Mouse (Mus musculus) kidney, embryonic 15.5 days (tissue): ENCODE data around the gene Lysmd1. TPM values are rescaled to one million over a fixed set of nuclear protein-coding genes. Genes with fewer than 3 reads are reported as not detected.
A peak's percentile ranks its signal among the peaks of the same experiment; 100 is the strongest.
"Not testable (repeated sequence)": the region's sequence is repeated elsewhere in the genome, so short reads cannot be mapped to it uniquely, and the experiment has no call there.

ENCODE experiments used
- ATAC-seq: fragments of 200-750 bp; cut with Nextera tagmentation; replicated peaks from 2 replicates; pipeline ENCODE4 v1.8.0; 2017; ENCODE audit warnings: moderate TSS enrichment; ENCODE audit not compliant: low FRiP score
- H3K27ac ChIP-seq: fragments of 300-500 bp; sonication (generic); 2 replicates; pipeline ENCODE4 v1.5.1; 2015; ENCODE audit warnings: mild to moderate bottlenecking, inconsistent platforms
- H3K27me3 ChIP-seq: fragments of 300-500 bp; sonication (generic); 2 replicates; pipeline ENCODE4 v1.6.1; 2015; ENCODE audit warnings: inconsistent platforms
- H3K36me3 ChIP-seq: fragments of 300-500 bp; sonication (generic); 2 replicates; pipeline ENCODE4 v1.6.1; 2015; ENCODE audit warnings: inconsistent platforms
- H3K4me1 ChIP-seq: fragments of 300-500 bp; sonication (generic); 2 replicates; pipeline ENCODE4 v1.6.1; 2015; ENCODE audit warnings: inconsistent platforms
- H3K4me2 ChIP-seq: fragments of 300-500 bp; sonication (generic); 2 replicates; pipeline ENCODE4 v1.6.1; 2015; ENCODE audit warnings: moderate library complexity, mild to moderate bottlenecking, inconsistent platforms
- H3K4me3 ChIP-seq: fragments of 300-500 bp; sonication (generic); replicated peaks from 2 replicates; pipeline ENCODE4 v1.5.1; 2015; ENCODE audit warnings: mild to moderate bottlenecking, inconsistent platforms
- H3K9ac ChIP-seq: fragments of 300-500 bp; sonication (generic); 2 replicates; pipeline ENCODE4 v1.6.1; 2015; ENCODE audit warnings: mild to moderate bottlenecking, inconsistent platforms
- H3K9me3 ChIP-seq: fragments of 300-500 bp; sonication (generic); replicated peaks from 2 replicates; pipeline ENCODE4 v1.6.1; 2016; ENCODE audit warnings: inconsistent platforms
- WGBS: fragments of 180-500 bp; shearing (Covaris S2); methylation state at CpG from one replicate; pipeline ENCODE4 v1.1.7; 2015; ENCODE audit warnings: mixed read lengths; 5-methylcytosine and 5-hydroxymethylcytosine counted together
- polyA plus RNA-seq: library from polyadenylated mRNA; unstranded; fragments of >200 nt; fragmentation: Nextera tagmentation; extraction: Ambion mirVana; gene quantifications from 2 replicates; pipeline ENCODE4 v1.2.1, GENCODE M21; 2015

The Lysmd1 gene
- 14.5 and 15.5 TPM in 2 replicates for polyA plus RNA-seq

- 0% methylated on average over 20 of the region's 20 CpGs for WGBS
Observed at GRCm38 (mm10) chr3:95133680-95134101, at the start of gene Lysmd1, which contains the start of gene Scnm1. TSS of gene Lysmd1 (plus strand) at chr3:95134088. TSS of gene Scnm1 (minus strand) at chr3:95134011.

GRCm38 (mm10) chr3:95088071-95088470 lies 45.8 kb upstream of the Lysmd1 start:
- Histone ChIP-seq H3K27me3 (no peaks in the 10 kb centered on the region), H3K9ac (no peak overlapping the region), H3K4me3 (no peak overlapping the region), H3K4me1 (0 out of 2 replicates have a peak, but pooled peaks cover 7% of the 10 kb centered on the region), H3K4me2 (no peak overlapping the region), H3K36me3 (no peaks in the 10 kb centered on the region; the same call in 1 of the 2 replicates), H3K9me3 (no peaks in the 10 kb centered on the region), H3K27ac (no peak overlapping the region)
- 96% methylated on average over 1 of the region's 1 CpGs for WGBS
- ATAC-seq = no peak

More at GRCm38 (mm10) chr3:95133680-95134101, at the start of gene Lysmd1, which contains the start of gene Scnm1:
- H3K36me3 ChIP-seq = peaks cover 17% of the 10 kb centered on the region
- ATAC-seq = peak; percentile 88
- peak within 1 kb of the TSS; percentile 73 for H3K4me2 ChIP-seq
- H3K9me3 ChIP-seq = no peaks in the 10 kb centered on the region
- peaks cover 43% of the 10 kb centered on the region for H3K4me1 ChIP-seq
- H3K27me3 ChIP-seq = no peaks in the 10 kb centered on the region
- peak within 1 kb of the TSS; percentile 56 for H3K4me3 ChIP-seq
- H3K9ac ChIP-seq = peak within 1 kb of the TSS; percentile 65
- peak within 1 kb of the TSS; percentile 29 for H3K27ac ChIP-seq

GRCm38 (mm10) chr3:95100854-95101253 lies 33.0 kb upstream of the Lysmd1 start:
- peaks cover 36% of the 10 kb centered on the region for H3K36me3 ChIP-seq
- 19% methylated on average over 2 of the region's 2 CpGs for WGBS
- no peak overlapping the region for H3K4me2 ChIP-seq
- H3K27me3 ChIP-seq = no peaks in the 10 kb centered on the region
- no peak overlapping the region for H3K27ac ChIP-seq
- peaks cover 10% of the 10 kb centered on the region for H3K4me1 ChIP-seq
- no peaks in the 10 kb centered on the region for H3K9me3 ChIP-seq
- no peak overlapping the region for H3K9ac ChIP-seq
- no peak for ATAC-seq
- no peak overlapping the region for H3K4me3 ChIP-seq

- H3K9ac ChIP-seq = peak overlapping the region; percentile 75
- no peaks in the 10 kb centered on the region for H3K27me3 ChIP-seq
- H3K36me3 ChIP-seq = peaks cover 24% of the 10 kb centered on the region; the same call in 1 of the 2 replicates
- no peak for ATAC-seq
- peak overlapping the region; percentile 57 for H3K4me3 ChIP-seq
- peak overlapping the region; percentile 32; the same call in 1 of the 2 replicates for H3K27ac ChIP-seq
- peak overlapping the region; percentile 66 for H3K4me2 ChIP-seq
- H3K9me3 ChIP-seq = no peaks in the 10 kb centered on the region
- 53% methylated on average over 4 of the region's 4 CpGs for WGBS
- H3K4me1 ChIP-seq = peaks cover 10% of the 10 kb centered on the region
Observed at GRCm38 (mm10) chr3:95105121-95105520, 28.8 kb upstream of the Lysmd1 start.

GRCm38 (mm10) chr3:95105586-95106337 lies 28.1 kb upstream of the Lysmd1 start:
- Histone ChIP-seq H3K27me3 (no peaks in the 10 kb centered on the region), H3K27ac (peak overlapping the region; percentile 78), H3K9me3 (no peaks in the 10 kb centered on the region), H3K4me1 (peaks cover 14% of the 10 kb centered on the region), H3K36me3 (peaks cover 23% of the 10 kb centered on the region; the same call in 1 of the 2 replicates), H3K4me3 (peak overlapping the region; percentile 57), H3K9ac (peak overlapping the region; percentile 75), H3K4me2 (peak overlapping the region; percentile 66)
- ATAC-seq = no peak; the same call in 1 of the 2 replicates
- under 1% methylated on average over 16 of the region's 16 CpGs for WGBS

- H3K36me3 ChIP-seq = peaks cover 16% of the 10 kb centered on the region; the same call in 1 of the 2 replicates
- ATAC-seq = peak; percentile 91
- under 1% methylated on average over 51 of the region's 51 CpGs for WGBS
Observed at GRCm38 (mm10) chr3:95106338-95107117, 27.4 kb upstream of the Lysmd1 start, which contains the start of gene Pip5k1a. TSS of gene Pip5k1a (minus strand) at chr3:95106930.

GRCm38 (mm10) chr3:95107308-95107707 lies 26.6 kb upstream of the Lysmd1 start:
- H3K9ac ChIP-seq, H3K27ac ChIP-seq: not testable (repeated sequence)

More at GRCm38 (mm10) chr3:95106338-95107117, 27.4 kb upstream of the Lysmd1 start, which contains the start of gene Pip5k1a:
- no peaks in the 10 kb centered on the region for H3K27me3 ChIP-seq
- H3K9me3 ChIP-seq = no peaks in the 10 kb centered on the region
- peak within 1 kb of the TSS; percentile 66 for H3K4me2 ChIP-seq
- H3K9ac ChIP-seq = peak within 1 kb of the TSS; percentile 75
- H3K27ac ChIP-seq = peak within 1 kb of the TSS; percentile 78
- H3K4me1 ChIP-seq = peaks cover 14% of the 10 kb centered on the region
- H3K4me3 ChIP-seq = peak within 1 kb of the TSS; percentile 57

GRCm38 (mm10) chr3:95107898-95108297 lies 26.0 kb upstream of the Lysmd1 start:
- peaks cover 5% of the 10 kb centered on the region; the same call in 1 of the 2 replicates for H3K36me3 ChIP-seq
- WGBS = 74% methylated on average over 2 of the region's 2 CpGs
- no peak overlapping the region for H3K27ac ChIP-seq
- no peak overlapping the region for H3K4me3 ChIP-seq
- ATAC-seq = no peak
- H3K9me3 ChIP-seq = no peaks in the 10 kb centered on the region
- no peak overlapping the region for H3K4me2 ChIP-seq
- H3K9ac ChIP-seq = no peak overlapping the region
- H3K27me3 ChIP-seq = no peaks in the 10 kb centered on the region
- H3K4me1 ChIP-seq = peaks cover 25% of the 10 kb centered on the region

More at GRCm38 (mm10) chr3:95107308-95107707, 26.6 kb upstream of the Lysmd1 start:
- peaks cover 19% of the 10 kb centered on the region for H3K4me1 ChIP-seq
- not testable (repeated sequence) for H3K36me3 ChIP-seq, ATAC-seq, H3K27me3 ChIP-seq, H3K9me3 ChIP-seq
- H3K4me2 ChIP-seq = peak overlapping the region; percentile 62
- H3K4me3 ChIP-seq = peak overlapping the region; percentile 57

- peak; percentile 73 for ATAC-seq
- peak within 1 kb of the TSS; percentile 99 for H3K27ac ChIP-seq
- H3K4me2 ChIP-seq = peak within 1 kb of the TSS; percentile 60
- H3K36me3 ChIP-seq = peaks cover 24% of the 10 kb centered on the region
- no peaks in the 10 kb centered on the region for H3K27me3 ChIP-seq
- H3K9ac ChIP-seq = peak within 1 kb of the TSS; percentile 83
- H3K4me3 ChIP-seq = peak within 1 kb of the TSS; percentile 84
- 1% methylated on average over 54 of the region's 54 CpGs for WGBS
- peaks cover 15% of the 10 kb centered on the region for H3K4me1 ChIP-seq
- H3K9me3 ChIP-seq = no peaks in the 10 kb centered on the region
Observed at GRCm38 (mm10) chr3:95110911-95111726, 22.8 kb upstream of the Lysmd1 start, which contains the start of gene Vps72. TSS of gene Vps72 (plus strand) at chr3:95111022.

- H3K4me3 ChIP-seq = peak overlapping the region; percentile 84; the same call in 1 of the 2 replicates
- peaks cover 15% of the 10 kb centered on the region for H3K4me1 ChIP-seq
- peak overlapping the region; percentile 60; the same call in 1 of the 2 replicates for H3K4me2 ChIP-seq
- no peaks in the 10 kb centered on the region for H3K9me3 ChIP-seq
- H3K27me3 ChIP-seq = no peaks in the 10 kb centered on the region
- no peak for ATAC-seq
- 79% methylated on average over 1 of the region's 1 CpGs for WGBS
- H3K36me3 ChIP-seq = peaks cover 38% of the 10 kb centered on the region
- H3K27ac ChIP-seq = no peak overlapping the region
- H3K9ac ChIP-seq = 0 out of 2 replicates have a peak overlapping the region, but pooled peaks have one; percentile 26
Observed at GRCm38 (mm10) chr3:95112760-95113159, 21.1 kb upstream of the Lysmd1 start.

- no peak overlapping the region for H3K9ac ChIP-seq
- no peak overlapping the region for H3K4me2 ChIP-seq
- no peak overlapping the region for H3K27ac ChIP-seq
- no peak overlapping the region for H3K4me3 ChIP-seq
- H3K4me1 ChIP-seq = peaks cover 2% of the 10 kb centered on the region; the same call in 1 of the 2 replicates
- peaks cover 87% of the 10 kb centered on the region for H3K36me3 ChIP-seq
- WGBS = 69% methylated on average over 2 of the region's 2 CpGs
- ATAC-seq = no peak
- H3K27me3 ChIP-seq = no peaks in the 10 kb centered on the region
- no peaks in the 10 kb centered on the region for H3K9me3 ChIP-seq
Observed at GRCm38 (mm10) chr3:95117751-95118150, 16.1 kb upstream of the Lysmd1 start.
